Mouse (Mus musculus): ENCODE results near the gene Mypop. TPM values are rescaled to one million over a fixed set of nuclear protein-coding genes. Genes with fewer than 3 reads are reported as not detected.

Gene Mypop
- polyA plus RNA-seq, 1 experiment from 2014 or later: 4.0 TPM

DNA sequence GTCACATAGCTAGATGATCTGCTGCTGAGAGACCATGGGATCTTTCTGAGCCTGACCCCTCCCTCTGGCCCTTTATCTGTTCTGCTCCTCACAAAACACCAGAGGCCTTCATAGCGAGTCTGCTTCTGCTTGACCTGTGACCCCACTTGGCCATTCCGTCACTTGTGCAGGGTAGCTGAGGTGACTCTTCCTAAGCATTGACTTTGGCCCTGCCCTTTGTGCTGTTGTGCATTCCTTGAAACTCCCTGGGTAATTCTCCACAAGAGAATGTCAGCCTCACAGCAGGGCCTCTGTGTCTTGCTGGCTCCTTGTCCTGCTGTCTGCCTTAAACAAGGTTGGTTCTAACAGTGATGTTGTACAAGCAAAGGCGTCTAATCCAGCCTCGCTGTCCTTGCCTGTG lies 40.6 kb downstream of the Mypop start:
- no peak for DNase-seq (ENCODE audit: low spot score)
- no peaks in the 10 kb centered on the region for H3K27me3 ChIP-seq (ENCODE audit: low read depth, poor library complexity, severe bottlenecking)
- no peaks in the 10 kb centered on the region for H3K9me3 ChIP-seq (replicated peaks)
- no peak overlapping the region for H3K4me3 ChIP-seq
- no peak overlapping the region for H3K27ac ChIP-seq
- peaks cover 88% of the 10 kb centered on the region for H3K36me3 ChIP-seq
- WGBS: 79% methylated on average over 4 of the region's 4 CpGs
- H3K4me1 ChIP-seq: peaks cover 4% of the 10 kb centered on the region; the same call in 1 of the 2 replicates

DNA sequence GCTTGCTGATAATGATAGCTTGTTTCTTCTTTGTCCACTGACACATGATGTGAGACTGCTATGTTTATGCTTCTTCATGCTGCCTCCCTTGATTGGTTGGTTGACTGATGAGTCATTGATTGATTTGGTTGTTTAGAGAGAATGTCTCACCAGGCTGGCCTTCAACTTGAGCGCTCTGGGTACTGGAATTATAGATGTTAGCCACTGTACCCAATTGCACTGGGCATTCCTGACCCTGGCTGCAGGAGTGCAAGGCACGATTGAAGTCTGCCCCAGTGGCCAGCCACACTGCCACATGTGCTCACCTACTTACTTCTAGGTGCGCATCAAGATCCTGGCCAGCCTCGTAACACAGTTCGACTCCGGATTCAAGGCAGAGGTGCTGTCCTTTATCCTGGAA lies 53.6 kb downstream of the Mypop start:
- peaks cover 99% of the 10 kb centered on the region for H3K36me3 ChIP-seq
- 96% methylated on average over 6 of the region's 6 CpGs for WGBS
- H3K4me3 ChIP-seq: no peak overlapping the region
- H3K4me1 ChIP-seq: no peaks in the 10 kb centered on the region
- no peaks in the 10 kb centered on the region for H3K27me3 ChIP-seq (ENCODE audit: low read depth, poor library complexity, severe bottlenecking)
- DNase-seq (ENCODE audit: low spot score): no peak
- no peak overlapping the region for H3K27ac ChIP-seq
- no peaks in the 10 kb centered on the region for H3K9me3 ChIP-seq (replicated peaks)

DNA sequence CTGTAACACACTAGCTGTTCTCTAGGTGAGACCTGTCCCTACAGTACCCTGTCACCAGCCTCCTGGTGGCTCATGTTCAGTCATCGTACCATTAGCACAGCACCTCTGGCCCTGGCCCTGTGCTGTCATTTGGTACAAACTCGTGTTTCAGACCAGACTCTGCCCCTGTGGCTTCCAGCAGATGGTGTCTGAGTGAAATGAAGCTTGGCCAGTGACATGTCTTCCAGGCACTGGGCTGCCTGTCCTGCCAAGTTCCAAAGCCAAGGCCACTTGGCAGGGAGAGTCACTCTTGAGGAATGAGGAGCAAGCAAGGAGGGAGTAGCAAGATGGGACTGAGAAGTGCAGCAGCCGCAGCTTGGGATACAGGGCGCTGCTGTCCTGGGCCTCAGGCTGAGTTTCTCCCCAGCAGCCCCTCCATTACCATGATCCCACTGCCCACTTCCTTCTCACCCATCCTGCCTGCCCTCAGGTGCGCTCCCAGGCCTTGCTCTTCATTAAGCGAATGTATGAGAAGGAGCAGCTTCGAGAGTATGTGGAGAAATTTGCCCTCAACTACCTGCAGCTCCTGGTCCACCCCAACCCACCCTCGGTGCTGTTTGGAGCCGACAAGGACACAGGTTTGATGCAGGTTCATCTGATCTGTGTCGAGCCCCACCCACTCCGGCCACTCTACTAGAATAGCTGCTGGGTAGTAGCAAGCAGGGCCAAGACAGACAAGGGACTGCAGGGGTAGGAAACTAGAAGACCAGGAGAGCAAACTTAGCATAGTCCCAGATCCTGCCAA lies 55.4 kb downstream of the Mypop start:
- no peak overlapping the region for H3K4me3 ChIP-seq
- no peaks in the 10 kb centered on the region for H3K27me3 ChIP-seq (ENCODE audit: low read depth, poor library complexity, severe bottlenecking)
- H3K9me3 ChIP-seq (replicated peaks): no peaks in the 10 kb centered on the region
- H3K4me1 ChIP-seq: no peaks in the 10 kb centered on the region
- no peak overlapping the region for H3K27ac ChIP-seq
- no peak for DNase-seq (ENCODE audit: low spot score)
- whole genome bisulfite sequencing: 93% methylated on average over 11 of the region's 11 CpGs
- peaks cover 99% of the 10 kb centered on the region for H3K36me3 ChIP-seq

DNA sequence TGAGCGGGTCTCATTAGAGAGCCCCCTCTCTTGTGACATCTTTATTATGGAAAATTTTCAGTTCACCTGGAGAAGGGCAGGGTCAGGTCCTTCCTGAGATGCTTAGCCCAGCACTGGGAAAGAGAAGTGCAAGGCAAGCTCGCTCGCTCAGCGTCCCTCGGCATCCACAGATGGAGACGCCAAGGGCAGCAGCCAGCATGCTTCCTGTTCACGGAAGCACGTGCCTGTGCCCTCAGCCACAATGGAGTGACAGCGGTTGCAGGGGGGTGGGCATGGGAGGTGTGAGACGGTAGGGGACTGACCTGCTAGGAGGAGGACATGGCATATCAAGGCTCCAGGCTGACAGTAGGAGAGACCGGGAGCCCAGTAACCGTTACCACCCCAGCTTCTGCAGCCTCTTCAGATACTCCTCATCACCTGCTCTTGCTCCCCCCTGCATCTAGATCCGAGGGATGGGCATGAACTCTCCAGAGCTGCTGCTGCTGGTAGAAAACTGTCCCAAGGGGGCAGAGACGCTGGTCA lies 57.0 kb downstream of the Mypop start:
- Histone ChIP-seq H3K4me1 (no peaks in the 10 kb centered on the region), H3K4me3 (no peak overlapping the region), H3K27ac (no peak overlapping the region), H3K9me3 (replicated peaks) (no peaks in the 10 kb centered on the region), H3K36me3 (peaks cover 99% of the 10 kb centered on the region), H3K27me3 (ENCODE audit: low read depth, poor library complexity, severe bottlenecking) (no peaks in the 10 kb centered on the region)
- no peak for DNase-seq (ENCODE audit: low spot score)
- 90% methylated on average over 14 of the region's 14 CpGs for WGBS

DNA sequence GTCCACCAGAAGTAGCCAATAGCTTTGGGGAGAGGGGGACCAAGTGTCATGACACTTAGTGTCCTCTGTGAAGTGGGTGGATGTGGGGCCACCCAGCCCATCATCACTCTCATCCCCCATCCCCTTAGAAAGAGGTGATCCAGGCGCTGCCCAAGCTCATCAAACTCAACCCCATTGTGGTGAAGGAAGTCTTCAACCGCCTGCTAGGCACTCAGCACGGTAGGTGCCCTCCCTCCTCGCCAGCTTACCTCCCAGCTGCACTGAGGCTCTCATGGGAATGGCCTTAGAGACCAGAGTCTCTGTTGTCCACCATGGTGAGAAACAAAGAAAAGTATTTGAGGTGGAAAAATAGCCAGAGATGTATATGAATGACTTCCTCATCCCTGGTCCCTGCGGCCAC lies 58.2 kb downstream of the Mypop start:
- no peak for DNase-seq (ENCODE audit: low spot score)
- no peaks in the 10 kb centered on the region for H3K9me3 ChIP-seq (replicated peaks)
- H3K4me1 ChIP-seq: peaks cover 6% of the 10 kb centered on the region
- peaks cover 99% of the 10 kb centered on the region for H3K36me3 ChIP-seq
- H3K27me3 ChIP-seq (ENCODE audit: low read depth, poor library complexity, severe bottlenecking): no peaks in the 10 kb centered on the region
- no peak overlapping the region for H3K27ac ChIP-seq
- WGBS: 90% methylated on average over 5 of the region's 5 CpGs
- H3K4me3 ChIP-seq: no peak overlapping the region

DNA sequence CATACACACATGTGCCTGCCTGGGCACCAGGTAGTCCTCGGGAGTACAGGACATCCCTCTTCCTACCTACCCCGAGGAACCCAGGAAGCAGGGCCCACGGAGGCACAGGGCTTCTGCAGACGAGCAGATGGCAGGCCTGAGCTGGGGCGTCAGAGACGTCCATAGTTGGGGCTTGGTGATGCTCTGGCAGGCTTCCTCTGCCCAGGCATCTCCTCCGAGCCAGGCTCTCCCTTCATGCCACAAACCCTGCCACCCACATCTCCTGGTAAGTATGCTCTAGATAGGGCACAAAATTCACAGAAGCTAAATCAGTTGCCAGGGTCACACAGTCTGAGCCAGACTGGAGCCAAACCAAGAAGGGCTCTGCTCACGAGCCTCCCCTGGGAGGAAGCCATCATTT lies 59.1 kb downstream of the Mypop start:
- Histone ChIP-seq H3K4me3 (no peak overlapping the region), H3K9me3 (replicated peaks) (no peaks in the 10 kb centered on the region), H3K27ac (no peak overlapping the region), H3K4me1 (peaks cover 11% of the 10 kb centered on the region), H3K36me3 (peaks cover 99% of the 10 kb centered on the region), H3K27me3 (ENCODE audit: low read depth, poor library complexity, severe bottlenecking) (no peaks in the 10 kb centered on the region)
- DNase-seq (ENCODE audit: low spot score): no peak
- WGBS: 90% methylated on average over 8 of the region's 8 CpGs

DNA sequence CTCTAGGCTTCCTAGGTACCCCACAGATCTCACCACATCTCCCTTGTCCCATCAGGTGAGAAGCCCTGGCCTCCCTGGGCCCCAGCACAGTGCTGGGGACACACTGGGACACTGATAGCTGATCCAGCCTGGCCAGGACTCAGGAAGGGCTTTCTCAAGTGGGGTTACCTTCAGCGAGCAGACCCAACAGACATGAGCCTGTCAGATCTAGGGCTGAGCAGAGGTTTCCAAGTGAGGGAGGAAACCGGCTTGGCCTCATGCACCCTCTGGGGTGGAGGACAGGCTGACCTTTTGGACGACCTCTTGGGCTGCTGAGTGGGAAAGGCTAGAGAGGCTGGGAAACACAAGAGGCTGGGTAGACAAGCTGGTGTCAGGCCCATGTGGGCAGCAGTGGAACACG lies 60.1 kb downstream of the Mypop start:
- 77% methylated on average over 4 of the region's 4 CpGs for WGBS
- no peak overlapping the region for H3K4me3 ChIP-seq
- H3K27me3 ChIP-seq (ENCODE audit: low read depth, poor library complexity, severe bottlenecking): no peaks in the 10 kb centered on the region
- no peak overlapping the region for H3K27ac ChIP-seq
- peaks cover 11% of the 10 kb centered on the region for H3K4me1 ChIP-seq
- H3K36me3 ChIP-seq: peaks cover 96% of the 10 kb centered on the region
- H3K9me3 ChIP-seq (replicated peaks): no peaks in the 10 kb centered on the region
- DNase-seq (ENCODE audit: low spot score): no peak

Other genes with a start within 250 kb of the Mypop start
- gene Psg19, start 192.7 kb upstream of the Mypop start, polyA plus RNA-seq (2016; fragmentation: Nextera tagmentation; extraction: Ambion mirVana): not detected in 2 replicates
- gene Psg17, start 169.6 kb upstream of the Mypop start, polyA plus RNA-seq (2016; fragmentation: Nextera tagmentation; extraction: Ambion mirVana): not detected in 2 replicates
- not detected in 2 replicates for gene Mill2, start 151.3 kb upstream of the Mypop start, polyA plus RNA-seq (2016; fragmentation: Nextera tagmentation; extraction: Ambion mirVana)
- 0.33 and 0.58 TPM in 2 replicates for gene Pglyrp1, start 119.9 kb upstream of the Mypop start, polyA plus RNA-seq (2016; fragmentation: Nextera tagmentation; extraction: Ambion mirVana)
- 34.1 and 37.6 TPM in 2 replicates for gene Ccdc61, start 80.8 kb upstream of the Mypop start, polyA plus RNA-seq (2016; fragmentation: Nextera tagmentation; extraction: Ambion mirVana)
- gene Nova2, start 65.4 kb upstream of the Mypop start, polyA plus RNA-seq (2016; fragmentation: Nextera tagmentation; extraction: Ambion mirVana): 0.23 and 0.28 TPM in 2 replicates
- gene Nanos2, start 3.8 kb upstream of the Mypop start, polyA plus RNA-seq (2016; fragmentation: Nextera tagmentation; extraction: Ambion mirVana): not detected in 2 replicates
- gene Irf2bp1, start 12.8 kb downstream of the Mypop start, polyA plus RNA-seq (2016; fragmentation: Nextera tagmentation; extraction: Ambion mirVana): 30.8 and 34.4 TPM in 2 replicates
- gene Foxa3, start 32.3 kb downstream of the Mypop start, polyA plus RNA-seq (2016; fragmentation: Nextera tagmentation; extraction: Ambion mirVana): not detected in 2 replicates
- gene Sympk, start 33.1 kb downstream of the Mypop start, polyA plus RNA-seq (2016; fragmentation: Nextera tagmentation; extraction: Ambion mirVana): 50.4 and 54.6 TPM in 2 replicates
- not detected in 2 replicates for gene Rsph6a, start 63.4 kb downstream of the Mypop start, polyA plus RNA-seq (2016; fragmentation: Nextera tagmentation; extraction: Ambion mirVana)
- 20.0 and 21.4 TPM in 2 replicates for gene Dmwd, start 85.0 kb downstream of the Mypop start, polyA plus RNA-seq (2016; fragmentation: Nextera tagmentation; extraction: Ambion mirVana)
- 7.2 and 8.7 TPM in 2 replicates for gene Dmpk, start 92.6 kb downstream of the Mypop start, polyA plus RNA-seq (2016; fragmentation: Nextera tagmentation; extraction: Ambion mirVana)
- gene Six5, start 103.3 kb downstream of the Mypop start, polyA plus RNA-seq (2016; fragmentation: Nextera tagmentation; extraction: Ambion mirVana): 5.7 and 7.5 TPM in 2 replicates
- 1.1 and 2.2 TPM in 2 replicates for gene Gm4969, start 127.1 kb downstream of the Mypop start, polyA plus RNA-seq (2016; fragmentation: Nextera tagmentation; extraction: Ambion mirVana)
- gene Fbxo46, start 128.6 kb downstream of the Mypop start, polyA plus RNA-seq (2016; fragmentation: Nextera tagmentation; extraction: Ambion mirVana): 15.2 and 19.6 TPM in 2 replicates
- 12.5 and 14.4 TPM in 2 replicates for gene Qpctl, start 158.0 kb downstream of the Mypop start, polyA plus RNA-seq (2016; fragmentation: Nextera tagmentation; extraction: Ambion mirVana)
- 176 and 199 TPM in 2 replicates for gene Snrpd2, start 158.5 kb downstream of the Mypop start, polyA plus RNA-seq (2016; fragmentation: Nextera tagmentation; extraction: Ambion mirVana)
- gene Gipr, start 174.9 kb downstream of the Mypop start, polyA plus RNA-seq (2016; fragmentation: Nextera tagmentation; extraction: Ambion mirVana): 0.06 and 0.09 TPM in 2 replicates
- 3.2 and 6.4 TPM in 2 replicates for gene Eml2, start 185.2 kb downstream of the Mypop start, polyA plus RNA-seq (2016; fragmentation: Nextera tagmentation; extraction: Ambion mirVana)
- 6.5 and 8.5 TPM in 2 replicates for gene Gpr4, start 221.3 kb downstream of the Mypop start, polyA plus RNA-seq (2016; fragmentation: Nextera tagmentation; extraction: Ambion mirVana)
- 45.7 and 48.7 TPM in 2 replicates for gene Opa3, start 237.1 kb downstream of the Mypop start, polyA plus RNA-seq (2016; fragmentation: Nextera tagmentation; extraction: Ambion mirVana)

Measured in limb, embryonic 10.5 days (tissue).